Mouse (Mus musculus) adrenal gland, adult 18-20 months (tissue): ENCODE measurements at regions not wholly inside any gene's neighbourhood (a gene's known extent, or its start where the extent isn't known, plus 50 kb on each side); places are given as distances from the start of the nearest gene placed in this dataset.

ENCODE experiments used
- DNase-seq, 2 experiments: peaks; one replicate each; pipeline ENCODE4 v3.0.0; 2021 to 2022; ENCODE audit warnings: low spot score in 2 of 2

GRCm38 (mm10) chr1:158148035-158148434, 208.1 kb downstream of the Brinp2 start:
- no peak for DNase-seq

GRCm38 (mm10) chr1:158161111-158161510, 195.0 kb downstream of the Brinp2 start:
- no peak for DNase-seq

GRCm38 (mm10) chr1:158161533-158161932, 194.6 kb downstream of the Brinp2 start:
- DNase-seq, result no peak

GRCm38 (mm10) chr1:158163411-158163810, 192.7 kb downstream of the Brinp2 start:
- DNase-seq, result no peak

GRCm38 (mm10) chr1:158170006-158170405, 186.1 kb downstream of the Brinp2 start:
- no peak for DNase-seq

- no peak for DNase-seq
Observed at GRCm38 (mm10) chr1:158180095-158180494, 176.0 kb downstream of the Brinp2 start.

- no peak for DNase-seq
Observed at GRCm38 (mm10) chr1:158181296-158181695, 174.8 kb downstream of the Brinp2 start.

- no peak for DNase-seq
Observed at GRCm38 (mm10) chr1:158187651-158188050, 168.5 kb downstream of the Brinp2 start.

GRCm38 (mm10) chr1:158192841-158193551, 163.1 kb downstream of the Brinp2 start:
- DNase-seq, result no peak

- no peak for DNase-seq
Observed at GRCm38 (mm10) chr1:158193968-158194565, 162.1 kb downstream of the Brinp2 start.
